Mouse (Mus musculus): ENCODE measurements around the gene Scn10a.

Scn10a gene

DNA sequence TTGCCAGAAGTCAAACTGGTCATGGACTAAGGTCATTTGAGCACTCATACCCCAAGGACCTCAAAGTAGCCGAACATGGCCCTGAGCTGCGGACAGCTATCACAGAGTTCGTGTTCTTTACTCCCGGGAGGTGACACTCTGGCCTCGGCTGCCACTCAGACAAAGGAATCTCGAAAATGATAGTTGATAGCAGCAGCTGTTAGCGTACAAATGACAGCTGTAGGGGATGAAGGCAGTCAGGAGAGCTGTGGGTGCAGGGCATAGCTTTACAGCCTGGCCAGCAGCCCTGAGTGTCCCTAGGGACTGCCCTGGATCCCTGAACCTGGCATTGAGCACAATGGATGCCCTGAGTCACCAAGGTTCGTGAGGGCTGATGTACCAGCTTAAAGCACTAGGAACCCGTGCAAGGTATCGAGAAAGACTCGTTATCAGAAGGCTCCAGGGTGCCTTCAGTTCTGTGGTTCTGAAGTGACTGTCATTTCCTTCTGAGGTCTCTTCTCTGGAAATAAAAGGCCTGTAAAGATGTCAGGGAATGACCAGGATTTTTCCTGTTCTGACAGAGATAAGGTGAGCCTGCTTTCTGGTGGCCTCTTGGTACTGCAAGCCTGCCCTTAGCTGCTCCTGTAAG lies 84.8 kb downstream of the Scn10a start:
- no peak for DNase-seq (ENCODE audit: low spot score)

DNA sequence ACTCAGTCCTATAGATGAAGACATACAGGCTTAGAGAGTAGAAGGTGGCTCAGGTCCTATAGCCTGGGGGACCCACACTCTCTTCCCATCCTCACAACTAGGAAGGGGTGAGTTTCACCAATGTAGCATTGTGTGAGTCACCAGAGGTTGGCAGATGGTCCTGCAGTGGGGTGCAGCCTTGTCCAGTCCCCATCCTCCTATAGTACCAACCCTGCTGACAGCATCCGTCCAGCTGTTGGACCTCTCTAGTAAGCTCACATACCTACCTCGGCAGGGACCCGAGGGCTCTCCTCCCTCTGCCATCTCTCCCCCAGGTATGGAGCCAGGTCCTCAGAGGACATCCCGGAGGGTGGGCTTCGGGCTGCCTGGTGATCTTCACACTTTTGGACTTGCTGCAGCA lies 85.6 kb downstream of the Scn10a start:
- no peak for DNase-seq (ENCODE audit: low spot score)

DNA sequence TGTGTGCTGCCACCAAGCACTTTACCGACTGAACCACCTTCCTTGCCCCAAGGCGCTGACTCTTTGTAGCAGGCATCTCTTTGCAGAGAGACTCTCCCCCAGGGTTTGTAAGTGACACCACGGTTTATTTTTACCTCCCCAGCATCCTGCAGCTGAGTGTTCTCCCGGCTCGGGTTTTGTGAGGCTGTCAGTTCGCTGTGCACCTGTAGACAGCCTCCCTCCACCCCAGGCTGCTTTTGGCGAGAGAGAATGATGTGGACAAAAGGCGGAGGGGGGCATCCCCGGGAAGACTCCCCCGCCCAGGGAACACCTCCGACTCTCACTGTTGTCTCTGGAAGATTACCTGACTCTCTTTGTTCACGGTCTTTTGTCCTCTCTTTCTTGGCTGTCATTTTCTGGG lies 86.3 kb downstream of the Scn10a start:
- no peak for DNase-seq (ENCODE audit: low spot score)

DNA sequence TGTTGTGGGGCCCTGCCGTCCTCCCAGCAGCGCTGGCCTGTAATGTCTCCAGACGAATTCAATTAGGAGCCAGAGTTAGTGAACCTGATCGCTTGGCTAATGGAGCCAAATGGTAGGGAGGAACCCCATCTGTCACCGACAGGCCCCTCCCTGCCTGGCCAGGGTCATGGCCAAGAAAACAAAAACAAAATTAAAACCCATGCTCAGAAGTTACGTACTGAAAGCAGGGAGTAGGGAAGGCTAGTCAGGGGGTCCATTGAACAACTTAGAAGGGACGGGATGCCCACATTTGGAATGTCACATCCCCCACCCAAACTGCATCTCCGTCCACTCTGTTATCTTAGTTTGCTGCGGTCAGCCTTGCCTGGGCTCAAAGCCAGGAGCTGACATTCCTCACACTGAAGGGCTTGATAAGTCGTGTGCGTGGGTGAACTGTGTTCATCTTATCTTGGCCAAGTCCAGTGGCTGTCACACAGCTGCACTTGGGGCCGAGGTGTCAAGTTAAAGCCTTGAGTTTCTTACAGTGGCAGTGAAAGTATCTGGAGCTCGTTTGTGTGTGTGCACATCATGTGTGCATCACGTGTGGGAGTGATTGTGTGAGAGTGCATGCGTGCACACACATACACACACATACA lies 87.1 kb downstream of the Scn10a start:
- peak; percentile 73 for DNase-seq (ENCODE audit: low spot score)

DNA sequence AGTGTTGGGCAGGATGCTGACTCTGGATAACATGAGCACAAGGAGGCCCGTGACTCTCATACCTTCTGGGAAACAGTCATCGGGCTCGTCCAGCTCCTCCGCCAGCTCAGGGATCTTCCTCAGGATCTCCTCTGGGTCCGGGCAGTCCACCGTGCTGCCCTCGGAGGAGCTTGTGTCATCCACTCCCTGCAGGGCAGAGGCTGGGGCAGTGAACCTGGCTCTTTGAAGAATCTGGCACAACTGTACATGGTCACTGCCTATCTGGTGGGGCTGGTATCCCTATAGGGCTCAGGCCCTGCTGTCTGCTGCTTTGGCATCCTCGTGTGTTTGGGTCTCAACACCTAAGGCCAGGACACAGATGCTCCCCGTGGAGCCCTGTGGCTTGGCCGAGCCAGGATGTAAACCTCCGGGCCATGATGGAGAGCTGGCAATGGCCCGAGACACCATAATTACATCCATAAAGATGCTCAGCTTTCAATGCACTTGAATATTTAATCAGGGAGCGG lies 87.7 kb downstream of the Scn10a start:
- no peak for DNase-seq (ENCODE audit: low spot score)

DNA sequence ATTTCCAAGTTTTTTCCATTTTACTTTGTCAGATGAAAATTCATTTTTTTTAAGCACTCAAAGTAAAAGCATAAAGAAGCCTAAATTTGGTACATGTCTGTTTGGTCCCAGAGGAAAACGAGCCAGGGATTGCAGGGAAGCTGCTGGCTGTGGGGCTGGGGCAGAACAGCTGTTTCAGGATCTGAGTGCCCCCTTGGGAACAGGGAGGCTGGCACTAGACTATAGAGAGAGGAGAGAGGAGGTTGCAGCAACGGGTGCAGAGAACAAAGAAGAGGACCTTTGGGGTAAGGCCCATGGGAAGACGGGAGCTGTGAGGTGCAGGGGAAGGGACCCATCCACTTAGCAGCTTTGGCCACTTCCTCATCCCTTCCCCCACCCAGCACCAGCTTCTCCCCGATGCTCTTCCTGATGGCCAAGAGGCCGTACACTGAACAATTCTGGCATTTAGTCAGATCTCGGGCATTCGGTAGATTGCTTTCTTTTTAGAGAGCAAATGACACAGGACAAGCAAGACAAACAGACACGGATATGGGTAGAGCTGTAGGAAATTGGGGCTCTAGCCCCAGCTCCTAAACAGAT lies 90.3 kb downstream of the Scn10a start:
- DNase-seq (ENCODE audit: low spot score), result no peak

DNA sequence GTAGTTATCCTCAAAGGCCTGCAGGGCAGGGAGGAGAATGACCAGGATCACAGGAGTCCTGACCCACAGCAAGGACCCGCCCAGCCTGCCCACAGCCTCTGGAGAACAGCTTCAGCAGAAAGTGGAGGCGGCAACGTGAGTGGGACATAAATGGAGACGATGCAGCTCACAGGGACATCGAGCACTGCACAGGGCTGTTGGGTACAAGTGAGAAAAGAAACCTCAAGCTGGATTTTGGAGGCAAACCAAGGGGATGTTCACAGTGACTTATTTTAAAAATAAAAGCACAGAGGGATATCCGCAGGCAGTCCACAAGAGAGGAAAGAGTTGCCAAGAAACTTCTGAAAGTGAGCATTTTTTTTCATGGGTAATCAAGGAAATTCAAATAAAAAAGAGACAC lies 91.9 kb downstream of the Scn10a start:
- DNase-seq (ENCODE audit: low spot score), result no peak

DNA sequence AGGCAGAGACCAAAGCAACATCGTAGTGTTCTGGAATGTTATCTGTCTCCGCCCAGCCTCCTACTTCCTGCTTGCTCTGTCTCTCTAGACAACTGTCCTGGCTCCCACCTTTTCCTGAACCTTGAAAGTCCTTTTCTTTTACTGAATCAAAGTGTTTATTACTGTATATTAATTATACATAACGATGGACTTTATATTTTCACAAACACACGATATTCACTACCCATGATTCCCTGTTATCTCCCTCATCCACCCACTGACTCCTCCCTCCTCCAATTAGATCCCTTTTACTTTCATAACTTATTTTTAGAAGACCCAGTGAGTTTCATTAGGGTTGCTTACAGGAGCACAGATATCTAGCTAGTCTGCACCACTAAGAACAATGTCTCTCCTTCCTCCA lies 95.0 kb downstream of the Scn10a start:
- no peak for DNase-seq (ENCODE audit: low spot score)

DNA sequence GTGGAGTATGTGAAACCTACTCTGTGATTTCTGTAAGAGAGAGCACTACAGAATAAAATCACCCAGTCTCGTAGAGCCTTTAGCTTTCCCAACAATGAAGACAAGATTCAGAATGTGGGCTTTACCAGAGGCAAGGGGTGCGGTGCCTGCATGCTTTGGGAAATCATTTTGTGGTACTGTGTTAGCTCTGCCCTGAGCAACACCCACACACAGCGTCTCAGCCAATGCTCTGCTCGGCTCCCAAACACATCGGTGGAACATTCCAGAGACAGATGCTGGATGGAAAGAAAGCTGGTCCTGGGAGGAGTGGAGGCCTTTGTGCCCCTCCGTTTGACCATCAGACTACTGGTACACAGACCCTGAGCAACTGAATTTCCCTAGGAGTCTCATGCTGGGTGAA lies 104.3 kb downstream of the Scn10a start:
- no peak for DNase-seq (ENCODE audit: low spot score)

DNA sequence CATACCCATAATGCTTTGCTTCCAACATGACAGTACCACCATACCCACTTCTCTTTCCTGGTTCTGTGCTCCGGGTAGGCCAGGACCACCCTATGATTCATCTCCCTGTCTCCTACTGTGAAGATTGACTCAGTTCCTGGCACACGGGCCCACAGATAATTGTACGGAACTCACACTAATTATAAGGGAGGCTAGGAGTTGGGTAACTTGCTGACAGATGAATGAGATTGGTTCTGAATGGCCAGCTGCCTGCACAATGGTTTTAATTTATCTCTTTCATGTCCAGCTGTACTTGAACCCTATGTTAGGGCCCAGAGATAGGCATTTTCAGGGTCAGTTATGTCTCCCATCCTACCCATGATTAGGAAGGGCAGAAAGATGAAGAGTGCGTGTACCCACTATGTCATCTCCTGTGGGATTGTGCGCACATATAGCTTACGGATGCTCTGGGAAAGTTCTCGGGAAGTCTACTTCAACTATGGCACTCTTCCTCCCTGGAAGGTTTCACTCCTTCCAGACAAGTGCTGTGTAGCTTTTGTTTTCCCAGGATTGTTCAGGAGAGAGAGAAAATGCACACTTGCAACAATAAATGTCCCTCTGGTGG lies 108.5 kb downstream of the Scn10a start:
- no peak for DNase-seq (ENCODE audit: low spot score)

DNA sequence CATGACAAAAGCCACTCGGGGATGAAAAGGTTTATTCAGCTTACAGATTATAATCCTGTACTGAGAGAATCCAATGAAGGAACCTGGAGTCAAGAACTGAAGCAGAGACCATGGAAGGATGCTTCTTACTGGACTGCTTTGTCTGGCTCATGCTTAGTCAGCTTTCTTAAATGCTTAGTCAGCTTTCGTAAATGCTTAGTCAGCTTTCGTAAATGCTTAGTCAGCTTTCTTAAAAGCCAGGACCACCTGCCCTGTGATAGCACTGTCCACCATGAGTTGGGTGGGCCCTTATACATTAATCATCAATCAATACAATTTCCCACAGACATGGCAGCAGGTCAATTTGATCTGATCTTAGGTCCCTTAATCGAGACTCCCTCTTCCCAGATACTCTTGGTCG lies 112.2 kb downstream of the Scn10a start:
- DNase-seq (ENCODE audit: low spot score), result no peak

DNA sequence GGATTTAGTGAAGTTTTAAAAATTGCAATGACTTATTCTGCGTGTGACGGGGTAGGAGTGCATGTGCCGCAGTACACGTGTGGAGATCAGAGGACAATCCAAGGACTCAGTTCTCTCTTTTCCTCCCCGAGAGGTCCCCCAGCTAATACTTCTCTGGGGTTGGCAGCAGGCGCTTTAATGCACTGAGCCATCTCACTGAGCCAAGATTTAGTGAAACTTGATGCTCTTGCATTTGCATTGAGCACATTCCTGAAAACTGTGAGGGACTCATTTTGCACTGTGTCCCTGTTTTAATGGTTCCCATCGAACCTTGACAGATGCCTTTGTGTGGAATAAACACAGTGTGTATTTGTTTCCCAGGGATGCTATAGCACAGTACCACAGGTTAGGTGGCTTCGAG lies 114.5 kb downstream of the Scn10a start:
- DNase-seq (ENCODE audit: low spot score), result no peak

DNA sequence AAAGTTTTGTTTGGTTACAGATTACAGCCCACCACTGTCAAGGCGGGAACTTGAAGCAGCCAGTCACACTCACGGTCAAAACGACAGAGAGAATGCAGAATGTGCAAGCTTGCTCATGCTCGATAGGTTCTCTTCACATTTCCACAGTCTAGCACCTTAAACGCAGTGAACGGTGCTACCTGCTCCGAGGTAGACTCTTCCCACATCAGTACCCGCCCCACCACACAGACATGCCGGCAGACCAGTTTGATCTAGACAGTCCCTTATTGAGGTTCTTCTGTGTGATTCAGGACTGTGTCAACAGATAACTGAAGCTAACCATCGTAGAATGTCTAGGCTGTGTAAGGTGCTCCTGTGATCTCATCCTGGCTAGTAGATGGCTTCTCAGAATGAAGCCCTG lies 120.6 kb downstream of the Scn10a start:
- DNase-seq (ENCODE audit: low spot score), result no peak

DNA sequence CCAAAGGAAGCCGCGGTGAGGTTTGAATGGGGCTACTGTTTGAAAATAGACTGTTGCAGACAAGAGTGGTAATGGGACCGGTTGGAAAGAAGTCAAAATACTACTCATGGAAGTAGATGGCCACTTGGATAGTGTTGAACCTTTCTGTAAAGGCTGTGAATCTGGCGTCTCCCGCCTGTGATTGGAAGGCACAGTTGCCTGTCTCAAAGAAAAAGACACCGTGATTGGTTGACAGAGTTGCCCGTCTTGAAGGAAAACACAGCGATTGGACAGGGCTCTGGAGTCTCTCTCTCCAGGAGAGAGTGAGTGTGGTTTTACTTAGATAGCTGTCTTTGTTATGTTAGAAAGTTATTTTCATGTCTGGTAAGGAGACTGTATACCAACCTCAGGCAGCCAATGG lies 121.8 kb downstream of the Scn10a start:
- DNase-seq (ENCODE audit: low spot score), result no peak

DNA sequence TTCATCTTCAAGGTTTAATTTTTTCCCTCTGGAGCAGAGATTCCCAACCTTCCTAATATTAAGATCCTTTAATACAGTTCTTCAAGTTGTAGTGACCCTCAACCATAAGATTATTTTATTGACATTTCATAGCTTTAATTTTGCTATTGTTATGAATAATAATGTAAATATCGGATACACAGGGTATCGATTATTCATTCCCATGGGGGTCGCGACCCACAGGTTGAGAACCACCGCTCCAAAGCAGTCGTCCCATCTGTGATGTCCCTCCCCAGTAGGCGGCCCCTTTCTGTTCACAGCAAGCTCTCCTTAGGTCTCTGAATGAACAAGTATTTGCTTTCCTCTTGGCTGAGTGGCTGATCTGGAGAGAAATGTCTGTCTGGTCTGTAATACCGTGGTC lies 129.5 kb downstream of the Scn10a start:
- no peak for DNase-seq (ENCODE audit: low spot score)

DNA sequence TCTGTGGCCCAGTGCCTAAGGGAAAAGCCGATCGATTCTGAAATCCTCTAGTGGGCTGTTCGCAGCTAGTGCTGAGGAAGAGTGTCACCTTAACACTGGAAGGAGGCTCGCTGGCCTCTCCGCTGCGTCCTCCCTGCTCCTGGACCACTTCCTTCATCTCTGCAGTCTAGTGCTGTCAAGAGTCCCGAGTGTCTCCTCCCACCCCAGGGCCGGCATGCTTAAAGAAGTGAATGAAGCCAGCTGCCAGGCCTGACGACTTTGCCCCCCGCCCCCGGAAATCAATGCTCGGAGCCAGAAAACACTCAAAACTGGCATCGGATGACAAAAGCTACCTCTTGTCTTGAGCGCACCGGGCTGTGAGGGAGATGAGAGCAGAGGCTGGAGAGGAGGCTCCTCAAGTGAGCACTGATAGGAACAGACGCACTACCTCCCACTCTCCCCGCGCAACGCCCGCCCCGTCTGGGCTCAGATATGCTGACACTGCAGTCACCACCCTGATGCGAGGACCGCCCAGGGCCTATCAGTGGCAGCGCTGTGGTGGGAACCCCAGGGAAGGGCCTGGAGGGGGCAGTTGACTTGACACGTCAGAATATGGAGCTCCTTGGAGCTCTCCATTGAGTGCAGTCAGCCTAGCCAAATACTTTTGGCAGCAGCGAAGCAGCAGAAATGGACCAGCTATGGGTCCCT lies 130.2 kb downstream of the Scn10a start:
- no peak for DNase-seq (ENCODE audit: low spot score)

DNA sequence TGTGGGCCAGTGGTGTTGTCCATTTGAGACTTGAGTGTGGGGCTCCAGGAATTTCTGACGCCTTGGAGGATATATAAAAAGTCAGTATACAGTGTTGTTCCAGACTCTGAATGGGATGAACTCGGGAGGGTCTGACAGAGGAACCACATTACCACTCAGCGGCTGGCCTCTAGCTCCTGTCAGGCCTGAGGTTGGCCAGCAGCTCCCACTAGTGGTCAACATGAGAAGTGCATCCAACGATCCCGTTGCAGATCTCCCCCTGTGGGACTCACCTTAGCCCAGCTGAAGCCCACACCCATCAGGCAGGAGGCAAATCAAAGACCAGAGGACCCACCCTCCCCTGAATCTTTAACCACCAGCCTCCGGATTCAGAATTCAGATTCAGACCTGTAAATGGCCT lies 138.5 kb downstream of the Scn10a start:
- peak; percentile 86 for DNase-seq (ENCODE audit: low spot score)

DNA sequence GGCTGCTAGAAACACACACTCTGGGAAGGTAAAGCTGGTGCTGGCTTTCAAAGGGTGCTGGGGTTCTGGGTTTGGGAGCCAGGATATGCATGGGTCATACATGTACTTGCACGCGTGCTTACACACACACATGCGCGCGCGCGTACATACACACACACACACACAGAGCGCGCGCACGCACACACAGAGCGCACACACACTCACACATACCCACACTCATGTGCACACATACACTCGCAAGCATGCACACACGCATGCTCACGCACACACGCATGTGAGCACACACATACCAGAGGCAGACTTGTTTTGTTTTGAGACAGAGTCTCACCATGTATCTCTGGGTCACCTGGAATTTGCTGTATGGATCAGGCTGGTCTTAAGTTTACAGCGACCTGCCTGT lies 138.9 kb downstream of the Scn10a start:
- DNase-seq (ENCODE audit: low spot score), result no peak

DNA sequence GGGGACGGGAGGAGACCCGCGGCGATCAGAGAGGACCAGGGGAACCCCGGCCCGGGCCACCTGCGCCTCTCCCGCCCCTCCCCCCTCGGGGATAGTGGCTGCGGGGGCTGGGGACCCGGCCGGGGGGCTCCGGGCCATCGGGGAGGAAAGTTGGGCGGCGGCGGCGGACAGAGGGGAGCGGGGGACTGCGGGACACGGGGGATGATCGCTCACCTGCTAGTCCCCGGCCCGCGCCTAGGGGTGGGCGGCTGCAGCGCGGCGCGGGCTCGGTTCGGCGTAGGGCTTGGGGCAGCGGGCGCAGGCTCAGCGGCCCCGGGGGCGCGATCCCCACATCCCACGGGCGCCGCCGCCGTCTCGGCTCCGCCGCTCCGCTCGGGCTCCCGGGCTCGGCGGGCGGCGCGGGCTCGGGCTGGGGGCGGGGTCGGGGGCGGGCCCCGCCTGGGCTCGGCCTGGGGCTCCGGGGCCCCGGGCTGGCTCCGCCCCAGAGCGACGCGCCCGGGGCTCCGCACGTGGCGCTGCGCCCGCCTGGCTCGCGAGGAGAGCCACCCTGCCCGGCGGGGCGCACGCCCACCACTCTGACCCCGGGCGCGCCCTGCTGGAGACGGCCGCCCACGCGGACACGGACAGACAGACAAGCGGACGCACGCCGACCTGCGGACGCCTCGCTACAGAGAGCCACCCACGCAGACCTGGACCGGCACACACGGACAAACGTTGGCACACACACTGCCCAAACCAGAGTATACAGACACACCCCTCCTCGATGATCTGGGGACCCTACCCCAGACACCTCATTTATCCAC lies 140.3 kb downstream of the Scn10a start, which contains the start of gene Scn5a:
Scn5a (minus strand) TSS at position 381 of the 803 bp plus-strand sequence.
- peak; percentile 64 for DNase-seq (ENCODE audit: low spot score)

DNA sequence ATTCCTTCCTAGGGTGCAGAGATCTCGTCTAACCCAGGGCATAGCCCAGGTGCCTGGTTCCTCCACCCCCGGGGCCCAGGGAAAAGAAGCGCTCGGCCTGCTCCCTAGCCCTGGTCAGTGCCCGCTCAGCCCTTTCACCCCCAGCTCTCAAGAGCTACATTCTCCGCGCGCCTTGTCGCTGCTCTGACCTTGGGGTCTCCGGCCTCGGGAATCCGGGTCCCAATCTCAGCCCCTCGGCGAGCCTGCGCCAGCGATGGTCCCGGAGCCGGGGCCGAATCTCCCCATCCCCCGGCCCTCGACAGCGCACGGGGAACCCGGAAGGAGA lies 140.8 kb downstream of the Scn10a start:
- no peak for DNase-seq (ENCODE audit: low spot score)

DNA sequence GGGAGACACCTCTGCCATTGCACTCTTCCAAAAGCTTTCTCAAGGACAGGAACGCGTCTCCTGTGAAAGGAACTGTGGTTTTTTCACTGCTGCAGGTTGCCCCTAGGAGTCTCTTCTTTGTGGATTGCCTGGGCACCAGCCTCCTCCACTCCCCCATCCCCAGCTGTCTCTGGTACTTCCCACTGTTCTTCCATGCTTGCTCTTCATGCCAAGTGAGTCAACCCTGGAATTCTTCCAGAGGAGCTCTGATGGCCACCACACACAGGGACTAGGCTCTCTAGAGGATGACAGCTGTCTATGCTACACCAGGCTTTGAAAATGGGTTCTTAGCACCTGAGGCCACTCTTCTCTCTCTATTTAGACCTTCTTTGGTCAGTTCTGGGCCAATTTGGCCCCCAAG lies 142.1 kb downstream of the Scn10a start:
- DNase-seq (ENCODE audit: low spot score), result no peak

DNA sequence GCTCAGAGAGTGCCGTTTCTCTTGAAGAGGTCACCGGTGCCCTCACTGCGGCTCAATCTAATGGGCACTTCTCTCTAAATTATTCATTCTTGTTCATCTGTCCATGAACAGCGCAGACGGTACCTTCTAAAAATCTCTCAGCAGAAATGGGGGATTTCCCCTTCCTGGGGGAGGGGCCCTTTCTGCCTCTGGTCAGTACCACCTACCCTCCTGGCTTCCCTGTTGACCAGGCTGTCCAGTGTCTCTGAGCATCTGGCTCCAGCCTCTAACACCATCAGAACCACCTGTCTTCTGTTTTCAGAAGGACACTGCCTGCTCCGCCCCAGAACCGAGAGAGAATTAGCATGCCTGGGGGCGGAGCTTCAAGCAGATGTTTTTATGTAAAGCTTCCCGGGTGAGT lies 143.4 kb downstream of the Scn10a start:
- no peak for DNase-seq (ENCODE audit: low spot score)

Measured in testis, postnatal 10 days (tissue).